Mouse (Mus musculus) lung, postnatal 4 days (tissue): Measurements from ENCODE around the gene Gm14569.
A peak's percentile ranks its signal among the peaks of the same experiment; 100 is the strongest.

Source experiments
- DNase-seq, 2 experiments: peaks; one replicate each; pipeline ENCODE4 v3.0.0; 2021

Gene Gm14569

GRCm38 (mm10) chrX:36491730-36492129, at the start of gene Gm14569:
Gene Gm14569 (minus strand): TSS chrX:36491830.
- DNase-seq: no peak

- peak; percentile 43 to 78 for DNase-seq
Observed at GRCm38 (mm10) chrX:36534514-36534913, 42.9 kb upstream of the Gm14569 start.

GRCm38 (mm10) chrX:36533744-36534143, 42.1 kb upstream of the Gm14569 start:
- DNase-seq: no peak

- no peak for DNase-seq
Observed at GRCm38 (mm10) chrX:36530251-36530650, 38.6 kb upstream of the Gm14569 start.

GRCm38 (mm10) chrX:36523729-36524128, 32.1 kb upstream of the Gm14569 start:
- no peak for DNase-seq

- no peak for DNase-seq
Observed at GRCm38 (mm10) chrX:36513726-36514125, 22.1 kb upstream of the Gm14569 start.

- no peak for DNase-seq
Observed at GRCm38 (mm10) chrX:36513231-36513630, 21.6 kb upstream of the Gm14569 start.

GRCm38 (mm10) chrX:36506863-36507262, 15.2 kb upstream of the Gm14569 start:
- no peak for DNase-seq

GRCm38 (mm10) chrX:36489506-36489905, 2.1 kb downstream of the Gm14569 start:
- no peak for DNase-seq

GRCm38 (mm10) chrX:36487996-36488395, 3.6 kb downstream of the Gm14569 start:
- no peak for DNase-seq

GRCm38 (mm10) chrX:36474873-36475272, 16.8 kb downstream of the Gm14569 start:
- peak in 1 of 2 experiments; percentile 20 for DNase-seq

- DNase-seq: no peak
Observed at GRCm38 (mm10) chrX:36474103-36474751, 17.4 kb downstream of the Gm14569 start.

- peak in 1 of 2 experiments; percentile 7 for DNase-seq
Observed at GRCm38 (mm10) chrX:36456031-36456430, 35.6 kb downstream of the Gm14569 start.

GRCm38 (mm10) chrX:36437932-36438331, 53.7 kb downstream of the Gm14569 start:
- DNase-seq: no peak

- no peak for DNase-seq
Observed at GRCm38 (mm10) chrX:36434993-36435392, 56.6 kb downstream of the Gm14569 start.

GRCm38 (mm10) chrX:36419153-36419552, 72.5 kb downstream of the Gm14569 start:
- DNase-seq: no peak

GRCm38 (mm10) chrX:36402316-36402715, 89.3 kb downstream of the Gm14569 start:
- DNase-seq: no peak

- no peak for DNase-seq
Observed at GRCm38 (mm10) chrX:36400980-36401379, 90.7 kb downstream of the Gm14569 start, which contains the start of gene Gm6268. Gene Gm6268 (plus strand): TSS chrX:36401280.

GRCm38 (mm10) chrX:36393279-36393678, 98.4 kb downstream of the Gm14569 start:
- no peak for DNase-seq

- no peak for DNase-seq
Observed at GRCm38 (mm10) chrX:36392672-36393071, 99.0 kb downstream of the Gm14569 start.

- DNase-seq: no peak
Observed at GRCm38 (mm10) chrX:36390503-36390902, 101.1 kb downstream of the Gm14569 start.

- no peak for DNase-seq
Observed at GRCm38 (mm10) chrX:36389971-36390370, 101.7 kb downstream of the Gm14569 start.

GRCm38 (mm10) chrX:36385340-36385739, 106.3 kb downstream of the Gm14569 start:
- DNase-seq: no peak
